Mouse (Mus musculus) heart, embryonic 11.5 days (tissue): ENCODE results near the gene Tmem270. TPM values are rescaled to one million over a fixed set of nuclear protein-coding genes. Genes with fewer than 3 reads are reported as not detected.
A peak's percentile ranks its signal among the peaks of the same experiment; 100 is the strongest.

ENCODE experiments used
- ATAC-seq: fragments of 200-750 bp; cut with Nextera tagmentation; replicated peaks from 2 replicates; pipeline ENCODE4 v1.8.0; 2017; ENCODE audit warnings: moderate library complexity; ENCODE audit not compliant: insufficient number of reproducible peaks, low FRiP score, low TSS enrichment
- H3K27ac ChIP-seq: fragments of 300-500 bp; sonication (generic); 2 replicates; pipeline ENCODE4 v1.5.1; 2014; ENCODE audit warnings: mild to moderate bottlenecking, low read depth, low read length
- H3K27me3 ChIP-seq: fragments of 300-500 bp; sonication (generic); 2 replicates; pipeline ENCODE4 v1.6.1; 2014; ENCODE audit warnings: mild to moderate bottlenecking, low read length, mixed read lengths; ENCODE audit not compliant: control insufficient read depth, insufficient read depth
- H3K36me3 ChIP-seq: fragments of 300-500 bp; sonication (generic); 2 replicates; pipeline ENCODE4 v1.6.1; 2014; ENCODE audit warnings: mild to moderate bottlenecking, low read length, moderate library complexity, mixed read lengths; ENCODE audit not compliant: control insufficient read depth, insufficient read depth
- H3K4me1 ChIP-seq: fragments of 300-500 bp; sonication (generic); 2 replicates; pipeline ENCODE4 v1.6.1; 2014; ENCODE audit warnings: low read length; ENCODE audit not compliant: control insufficient read depth, insufficient read depth
- H3K4me2 ChIP-seq: fragments of 300-500 bp; sonication (generic); 2 replicates; pipeline ENCODE4 v1.6.1; 2014; ENCODE audit warnings: mild to moderate bottlenecking, moderate library complexity
- H3K4me3 ChIP-seq: fragments of 300-500 bp; sonication (generic); 2 replicates; pipeline ENCODE4 v1.5.1; 2014; ENCODE audit warnings: low read depth, low read length
- H3K9ac ChIP-seq: fragments of 300-500 bp; sonication (generic); 2 replicates; pipeline ENCODE4 v1.6.1; 2014; ENCODE audit warnings: mild to moderate bottlenecking, low read depth, low read length, moderate library complexity
- H3K9me3 ChIP-seq: fragments of 300-500 bp; sonication (generic); replicated peaks from 2 replicates; pipeline ENCODE4 v1.6.1; 2016; ENCODE audit warnings: low read length; ENCODE audit not compliant: control insufficient read depth
- WGBS: fragments of 180-500 bp; shearing (Covaris S2); extraction: QIAGEN DNeasy Blood & Tissue Kit; methylation state at CpG from one replicate; pipeline ENCODE4 v1.1.7; 2014; ENCODE audit not compliant: insufficient replicate concordance; 5-methylcytosine and 5-hydroxymethylcytosine counted together
- polyA plus RNA-seq: library from polyadenylated mRNA; unstranded; fragments of >200 nt; fragmentation: Nextera tagmentation; extraction: Ambion mirVana; gene quantifications from 2 replicates; pipeline ENCODE4 v1.2.1, GENCODE M21; 2014

The Tmem270 gene
- polyA plus RNA-seq, 1 experiment from 2014 or later = not detected

GRCm38 (mm10) chr5:134887447-134888335 lies 18.8 kb downstream of the Tmem270 start:
- WGBS = 46% methylated on average over 18 of the region's 18 CpGs
- peak overlapping the region; percentile 41; the same call in 1 of the 2 replicates for H3K27ac ChIP-seq
- ATAC-seq = peak; percentile 22; the same call in 1 of the 2 replicates
- no peaks in the 10 kb centered on the region for H3K9me3 ChIP-seq
- peaks cover 7% of the 10 kb centered on the region; the same call in 1 of the 2 replicates for H3K4me1 ChIP-seq
- H3K4me2 ChIP-seq = no peak overlapping the region
- H3K9ac ChIP-seq = 0 out of 2 replicates have a peak overlapping the region, but pooled peaks have one; percentile 16
- H3K27me3 ChIP-seq = 0 out of 2 replicates have a peak, but pooled peaks cover 4% of the 10 kb centered on the region
- H3K4me3 ChIP-seq = no peak overlapping the region
- no peaks in the 10 kb centered on the region for H3K36me3 ChIP-seq

- 59% methylated on average over 3 of the region's 3 CpGs for WGBS
- Histone ChIP-seq H3K9me3 (no peaks in the 10 kb centered on the region; the same call in 1 of the 2 replicates), H3K27me3 (0 out of 2 replicates have a peak, but pooled peaks cover 4% of the 10 kb centered on the region), H3K4me2 (no peak overlapping the region), H3K36me3 (no peaks in the 10 kb centered on the region), H3K27ac (no peak overlapping the region), H3K9ac (no peak overlapping the region), H3K4me3 (no peak overlapping the region), H3K4me1 (0 out of 2 replicates have a peak, but pooled peaks cover 3% of the 10 kb centered on the region)
- ATAC-seq = no peak
These were observed 23.5 kb downstream of the Tmem270 start for GRCm38 (mm10) chr5:134883077-134883476.

GRCm38 (mm10) chr5:134876801-134877200 lies 29.7 kb downstream of the Tmem270 start:
- Histone ChIP-seq H3K4me3 (no peak overlapping the region), H3K27ac (no peak overlapping the region), H3K36me3 (no peaks in the 10 kb centered on the region), H3K27me3 (no peaks in the 10 kb centered on the region), H3K4me2 (no peak overlapping the region), H3K4me1 (peaks cover 3% of the 10 kb centered on the region; the same call in 1 of the 2 replicates), H3K9me3 (no peaks in the 10 kb centered on the region; the same call in 1 of the 2 replicates), H3K9ac (no peak overlapping the region)
- 64% methylated on average over 10 of the region's 10 CpGs for WGBS
- no peak for ATAC-seq

- H3K4me1 ChIP-seq = peaks cover 3% of the 10 kb centered on the region; the same call in 1 of the 2 replicates
- no peak overlapping the region for H3K27ac ChIP-seq
- no peaks in the 10 kb centered on the region for H3K36me3 ChIP-seq
- no peak for ATAC-seq
- no peak overlapping the region for H3K9ac ChIP-seq
- no peak overlapping the region for H3K4me3 ChIP-seq
- WGBS = 83% methylated on average over 5 of the region's 5 CpGs
- H3K9me3 ChIP-seq = no peaks in the 10 kb centered on the region
- no peak overlapping the region for H3K4me2 ChIP-seq
- no peaks in the 10 kb centered on the region for H3K27me3 ChIP-seq
These were observed 31.3 kb downstream of the Tmem270 start for GRCm38 (mm10) chr5:134875245-134875644.

GRCm38 (mm10) chr5:134873956-134874879 lies 32.3 kb downstream of the Tmem270 start:
- Histone ChIP-seq H3K9ac (no peak overlapping the region), H3K36me3 (no peaks in the 10 kb centered on the region), H3K4me1 (peaks cover 3% of the 10 kb centered on the region; the same call in 1 of the 2 replicates), H3K4me3 (no peak overlapping the region), H3K4me2 (no peak overlapping the region), H3K27me3 (no peaks in the 10 kb centered on the region), H3K27ac (no peak overlapping the region), H3K9me3 (no peaks in the 10 kb centered on the region)
- 69% methylated on average over 21 of the region's 21 CpGs for WGBS
- no peak for ATAC-seq

- H3K27me3 ChIP-seq = no peaks in the 10 kb centered on the region
- no peak overlapping the region for H3K4me3 ChIP-seq
- H3K9me3 ChIP-seq = no peaks in the 10 kb centered on the region
- no peak overlapping the region for H3K27ac ChIP-seq
- no peak for ATAC-seq
- H3K4me1 ChIP-seq = peaks cover 3% of the 10 kb centered on the region; the same call in 1 of the 2 replicates
- H3K9ac ChIP-seq = no peak overlapping the region
- no peak overlapping the region for H3K4me2 ChIP-seq
- no peaks in the 10 kb centered on the region for H3K36me3 ChIP-seq
- WGBS = 85% methylated on average over 8 of the region's 8 CpGs
These were observed 33.5 kb downstream of the Tmem270 start for GRCm38 (mm10) chr5:134873034-134873433.

- H3K4me2 ChIP-seq = no peak overlapping the region
- no peak overlapping the region for H3K4me3 ChIP-seq
- WGBS = 68% methylated on average over 5 of the region's 5 CpGs
- H3K36me3 ChIP-seq = no peaks in the 10 kb centered on the region
- no peaks in the 10 kb centered on the region for H3K27me3 ChIP-seq
- H3K9me3 ChIP-seq = no peaks in the 10 kb centered on the region
- no peak overlapping the region for H3K27ac ChIP-seq
- H3K9ac ChIP-seq = no peak overlapping the region
- ATAC-seq = no peak
- peaks cover 6% of the 10 kb centered on the region for H3K4me1 ChIP-seq
These were observed 33.9 kb downstream of the Tmem270 start for GRCm38 (mm10) chr5:134872597-134872996.

GRCm38 (mm10) chr5:134868506-134868905 lies 38.0 kb downstream of the Tmem270 start:
- ATAC-seq = no peak
- no peak overlapping the region for H3K27ac ChIP-seq
- no peaks in the 10 kb centered on the region for H3K27me3 ChIP-seq
- no peaks in the 10 kb centered on the region for H3K9me3 ChIP-seq
- no peak overlapping the region for H3K4me3 ChIP-seq
- H3K9ac ChIP-seq = no peak overlapping the region
- no peaks in the 10 kb centered on the region for H3K36me3 ChIP-seq
- H3K4me2 ChIP-seq = no peak overlapping the region
- 74% methylated on average over 5 of the region's 5 CpGs for WGBS
- peaks cover 5% of the 10 kb centered on the region; the same call in 1 of the 2 replicates for H3K4me1 ChIP-seq
